Mouse (Mus musculus): ENCODE results near the gene U2af1l4.

GRCm38 (mm10) chr7:30600651-30601050 is 37.5 kb downstream of the U2af1l4 start:
- TF ChIP-seq POLR2A (IDR thresholded peaks at IDR 0.05; ENCODE audit: insufficient read depth, low read length): no peak
- no peak for TF ChIP-seq EP300 (IDR thresholded peaks at IDR 0.05; ENCODE audit: insufficient read depth, low read depth, low read length)

Measured in ES-Bruce4 (cell line).